Mouse (Mus musculus) T-helper 17 cell (primary cell): ENCODE results near the gene Prl.
"Not testable (repeated sequence)": the region's sequence is repeated elsewhere in the genome, so short reads cannot be mapped to it uniquely, and the experiment has no call there.

Experiments used
- in situ Hi-C, 2 experiments: fragments of 300-600 bp; cut with MboI, MseI; formaldehyde crosslinking; loops; 1 replicate in 1 of 2; 2 replicates in 1 of 2; pipeline ENCODE4 v1.15.1; 2025; ENCODE audit warnings: high pct_unique_total_duplicates in 2 of 2

Prl gene

DNA sequence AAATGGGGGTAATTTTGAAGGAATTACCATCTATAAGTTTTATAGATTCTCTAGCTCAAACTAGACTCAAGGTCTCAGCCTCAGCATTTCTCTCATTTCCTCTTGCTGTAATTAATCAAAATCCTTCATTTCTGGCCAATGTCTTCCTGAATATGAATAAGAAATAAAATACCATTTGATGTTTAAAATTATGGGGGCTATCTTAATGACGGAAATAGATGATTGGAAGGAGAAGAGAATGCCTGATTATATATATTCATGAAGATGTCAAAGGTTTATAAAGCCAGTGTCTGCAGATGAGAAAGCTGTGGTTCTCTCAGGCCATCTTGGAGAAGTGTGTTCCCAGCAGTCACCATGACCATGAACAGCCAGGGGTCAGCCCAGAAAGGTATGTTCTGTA lies at the start of gene Prl:
TSS of gene Prl (plus strand) at position 301 of the 400 bp plus-strand sequence.
- in situ Hi-C loops = no loop called here

DNA sequence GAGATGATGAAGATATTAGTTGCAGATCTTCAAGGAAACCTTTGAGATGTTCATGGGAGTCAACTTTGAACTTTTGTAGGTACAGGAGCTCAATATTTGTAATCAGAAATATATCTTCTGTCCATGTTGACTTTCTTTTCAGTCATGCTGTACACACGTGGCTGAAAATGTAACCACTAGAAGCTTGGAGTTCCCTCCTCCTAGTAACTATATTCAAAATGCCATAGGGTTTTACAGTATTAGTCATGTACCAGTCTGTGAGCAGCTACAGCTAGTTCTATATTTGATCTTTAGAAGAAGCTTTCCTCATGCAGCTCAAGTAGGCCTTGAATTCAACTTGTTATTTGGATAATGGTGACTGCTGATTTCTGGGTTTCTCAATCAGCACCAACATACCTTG lies 30.8 kb upstream of the Prl start:
- in situ Hi-C loops = no loop called here

DNA sequence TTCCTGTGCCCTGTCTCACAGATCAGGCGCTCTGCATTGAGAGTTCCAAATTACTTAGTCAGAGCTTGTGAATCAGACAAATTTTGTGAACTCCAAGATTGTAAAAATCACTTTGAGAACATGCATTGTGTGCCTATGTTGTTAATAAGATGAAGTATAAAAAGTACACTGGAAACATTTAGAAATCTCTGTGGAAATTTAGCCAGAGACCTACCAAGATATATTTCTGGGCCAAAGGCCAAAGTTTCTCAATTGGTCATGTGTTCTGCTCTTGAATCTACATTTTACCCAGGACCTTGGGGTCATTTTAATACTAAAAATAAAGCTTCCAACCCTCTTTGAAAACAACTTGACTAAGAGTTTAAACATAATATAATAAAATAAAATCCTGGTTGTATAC lies 30.0 kb upstream of the Prl start:
- in situ Hi-C loops = no loop called here

DNA sequence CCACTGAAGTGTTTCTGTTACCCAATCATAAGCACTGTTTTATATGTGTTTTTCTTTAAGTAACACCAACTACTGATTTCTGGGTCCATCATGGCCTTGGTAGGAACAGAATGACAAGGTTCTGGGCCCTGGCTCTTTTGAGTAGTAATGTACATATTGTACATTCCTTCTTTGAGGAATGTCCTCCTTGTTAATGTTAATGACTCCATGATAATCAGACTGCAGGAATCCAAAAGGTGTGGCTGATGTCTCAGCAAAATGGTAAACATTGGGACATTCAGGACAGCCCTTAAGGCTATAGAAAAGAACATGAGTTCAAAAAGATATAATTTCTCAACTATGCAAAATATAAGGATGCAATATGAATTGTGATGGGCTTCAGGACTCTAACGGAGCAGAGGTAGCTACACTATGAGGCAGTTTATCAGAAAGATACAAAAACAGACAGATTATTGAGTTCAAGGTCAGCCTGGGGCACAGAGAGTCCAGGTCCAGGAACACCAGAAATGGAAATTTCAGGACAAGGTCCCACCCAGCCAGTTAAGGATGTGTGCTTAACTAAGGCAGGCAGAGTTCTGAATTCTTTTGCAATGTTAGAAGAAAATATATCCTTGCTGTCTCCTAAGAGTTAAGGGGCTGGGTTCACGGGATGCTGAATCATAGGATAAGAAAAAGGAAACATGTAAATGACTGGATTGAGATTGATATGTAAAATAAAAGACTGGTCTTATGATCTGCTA lies 28.7 kb upstream of the Prl start:
- in situ Hi-C loops = no loop called here

DNA sequence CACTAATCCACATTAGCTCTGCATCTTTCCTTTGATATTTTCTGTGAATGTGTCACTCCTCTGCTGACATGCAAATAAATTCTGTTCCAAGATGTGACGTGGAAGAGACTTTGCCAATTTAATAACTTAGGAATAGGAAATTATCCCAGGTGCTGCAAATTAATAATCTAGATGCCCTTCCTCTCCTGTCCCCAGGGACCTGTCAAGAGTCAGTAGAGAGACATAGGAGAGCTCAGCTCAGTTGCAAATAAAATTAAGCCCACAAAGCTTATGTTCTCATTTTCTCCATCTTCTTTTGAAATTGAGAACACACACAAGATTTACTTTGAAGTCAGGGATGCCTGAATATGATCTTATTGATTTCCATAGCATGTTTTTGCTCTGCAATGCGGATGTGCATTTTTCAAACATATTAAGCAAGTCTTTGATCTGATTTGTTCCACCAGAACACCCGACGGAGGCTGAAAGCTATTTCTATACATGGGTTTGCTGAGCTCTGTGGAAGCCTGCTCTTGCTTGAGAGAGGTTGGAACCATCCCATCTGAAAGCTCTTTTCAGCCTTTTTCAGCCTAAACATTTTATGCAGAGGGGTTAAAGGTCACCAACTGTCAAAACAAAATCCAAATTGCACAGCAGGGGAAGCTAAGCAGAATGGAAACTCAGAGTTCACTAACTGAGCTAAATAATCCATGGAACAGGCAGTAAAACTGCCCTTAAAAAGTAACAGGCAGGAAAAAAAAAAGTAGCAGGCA lies 26.1 kb upstream of the Prl start:
- in situ Hi-C loops = loop anchor here in 1 of 2 experiments (5.0 kb wide), 1 partner anchor 1409 kb away; no protein-coding TSS in a partner anchor

DNA sequence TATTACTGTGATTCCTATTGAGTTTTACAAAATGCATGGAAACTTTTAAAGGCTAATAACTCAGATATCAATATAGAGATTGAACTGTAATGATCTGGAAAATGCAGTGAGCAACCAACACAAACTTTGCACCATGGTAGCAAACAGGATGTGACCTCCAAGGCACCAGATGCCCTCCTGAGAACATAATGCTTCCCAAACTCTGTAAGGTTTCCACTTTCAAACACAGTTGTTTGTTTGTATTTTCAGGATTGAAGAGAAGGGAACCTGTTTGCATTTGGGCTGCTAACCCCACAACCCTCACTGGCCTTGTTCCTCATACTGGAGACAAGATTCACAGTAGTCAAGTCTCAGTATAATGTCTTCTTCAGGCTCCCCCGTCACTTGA lies 25.5 kb upstream of the Prl start:
- in situ Hi-C loops = loop anchor here in 1 of 2 experiments (5.0 kb wide), 1 partner anchor 1410 kb away; no protein-coding TSS in a partner anchor

DNA sequence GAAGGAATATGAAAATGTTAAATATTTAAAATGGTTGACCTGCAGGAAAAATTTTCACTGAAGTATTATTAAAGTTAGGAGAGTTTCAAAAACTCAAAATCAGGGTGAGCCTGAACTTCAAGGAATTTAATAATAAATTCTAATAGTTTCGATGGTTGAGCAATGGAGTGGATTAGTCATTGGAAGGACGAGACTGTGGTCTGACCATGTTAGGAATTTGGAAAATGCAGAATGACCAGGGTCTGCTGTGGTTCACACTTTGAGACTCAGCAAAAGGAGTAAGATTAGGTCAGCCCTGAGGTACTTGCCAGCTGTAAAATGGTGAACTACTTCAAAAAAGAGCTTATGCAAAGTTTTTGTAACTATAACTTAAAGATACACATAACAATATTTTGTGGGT lies 24.4 kb upstream of the Prl start:
- in situ Hi-C loops = loop anchor here in 1 of 2 experiments (5.0 kb wide), 1 partner anchor 1411 kb away; no protein-coding TSS in a partner anchor

DNA sequence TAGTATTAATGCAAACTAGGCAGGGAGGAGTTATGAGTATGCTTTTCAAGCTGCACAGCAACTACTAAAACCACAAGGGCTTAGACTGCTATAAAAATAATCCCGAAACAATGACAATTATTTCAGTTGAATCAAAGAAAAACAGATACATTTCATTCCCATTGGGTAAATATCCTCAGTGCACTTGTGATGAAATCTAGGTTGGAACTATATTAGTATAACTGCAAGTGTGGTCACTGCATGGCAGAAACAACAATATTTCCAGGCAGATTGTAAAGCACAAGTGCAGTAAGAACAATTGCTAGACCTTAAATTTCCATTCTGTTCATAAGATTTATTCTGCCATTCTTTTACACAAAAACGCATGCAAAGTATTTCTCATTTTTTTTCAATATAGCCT lies 15.2 kb upstream of the Prl start:
- in situ Hi-C loops = no loop called here

DNA sequence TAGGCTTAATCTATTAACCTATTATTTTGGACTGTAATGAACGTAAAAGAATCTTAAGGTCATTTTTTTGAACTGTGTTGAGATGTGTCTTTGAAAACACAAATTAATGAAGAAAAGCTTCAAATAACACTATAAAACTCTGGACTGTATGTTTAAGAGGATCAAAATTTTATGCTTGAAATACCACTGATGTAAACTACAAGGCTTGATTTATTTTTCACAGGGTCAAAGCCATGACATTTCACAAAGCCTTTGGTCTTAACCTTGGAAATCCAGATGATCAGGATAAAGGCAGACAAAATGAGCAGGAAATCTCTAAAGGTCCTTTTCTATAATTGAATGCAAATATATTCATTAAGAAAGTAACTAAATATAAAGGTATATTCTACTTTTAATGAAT lies 14.0 kb upstream of the Prl start:
- in situ Hi-C loops = no loop called here

DNA sequence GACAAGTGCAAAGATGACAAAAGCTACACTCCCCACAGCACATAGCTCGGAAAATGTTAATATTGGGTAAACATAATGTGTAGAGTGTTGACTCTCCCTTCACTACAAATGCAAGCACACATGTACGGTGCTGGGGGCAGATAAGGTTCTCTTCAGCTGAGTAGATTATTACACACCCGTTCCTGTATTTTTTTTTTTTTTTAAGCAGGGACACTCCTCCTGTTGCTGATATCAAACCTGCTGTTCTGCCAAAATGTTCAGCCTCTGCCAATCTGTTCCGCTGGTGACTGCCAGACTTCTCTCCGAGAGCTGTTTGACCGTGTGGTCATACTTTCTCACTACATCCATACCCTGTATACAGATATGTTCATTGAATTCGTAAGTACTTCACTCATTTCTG lies 1.8 kb downstream of the Prl start:
- in situ Hi-C loops = no loop called here

DNA sequence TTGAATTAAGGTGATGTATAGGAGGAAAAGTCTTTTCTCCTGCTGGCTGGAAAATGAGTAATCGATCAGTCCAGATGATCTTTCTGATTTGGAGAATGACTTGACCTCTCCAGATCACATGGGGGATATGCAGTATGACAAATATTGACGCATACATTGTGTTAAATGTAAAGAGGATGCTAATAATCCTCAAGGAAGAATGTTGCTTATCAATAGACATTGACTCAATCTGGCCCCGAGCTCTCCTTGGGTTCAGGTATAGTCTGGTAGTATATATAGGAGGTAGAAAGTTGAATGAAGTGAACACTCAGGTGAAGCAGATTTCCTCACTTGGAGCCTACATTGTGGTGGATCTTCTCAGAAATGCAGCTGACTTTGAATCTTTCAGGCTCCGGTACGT lies 36.5 kb downstream of the Prl start, which contains the start of gene Prl3d1:
TSS of gene Prl3d1 (plus strand) at position 301 of the 400 bp plus-strand sequence.
- in situ Hi-C loops = not testable (repeated sequence)
